Mouse (Mus musculus) myocyte (in vitro differentiated cells): ENCODE measurements at regions not wholly inside any gene's neighbourhood (a gene's known extent, or its start where the extent isn't known, plus 50 kb on each side); places are given as distances from the start of the nearest gene placed in this dataset.

Experiments
- POLR2A ChIP-seq: IDR thresholded peaks from one replicate; pipeline ENCODE4 v1.6.1; 2011; ENCODE audit warnings: low read depth, mild to moderate bottlenecking, control low read depth, moderate library complexity; ENCODE audit not compliant: insufficient read length
- USF1 ChIP-seq: IDR thresholded peaks from one replicate; pipeline ENCODE4 v1.6.1; 2011; ENCODE audit warnings: low read depth, mild to moderate bottlenecking, control low read depth, moderate library complexity

DNA sequence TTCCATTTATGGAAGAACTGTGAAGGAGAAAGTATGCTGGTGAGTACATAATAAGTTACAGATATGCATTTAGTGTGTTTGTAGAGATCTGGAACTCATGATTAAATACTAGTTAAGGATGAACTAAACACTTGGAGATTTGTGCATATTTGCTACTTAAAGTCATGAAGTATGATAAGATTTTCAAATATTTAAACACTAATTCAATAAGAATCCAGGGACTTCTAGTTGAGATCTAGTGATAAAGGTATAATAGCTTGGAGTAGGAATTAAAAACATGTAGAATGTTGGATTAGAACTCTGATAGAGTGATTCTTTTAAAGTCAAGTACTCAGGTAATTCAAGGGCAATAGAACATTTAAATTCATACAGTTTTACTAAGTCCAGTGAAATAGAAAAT is 1026.5 kb upstream of the Lcorl start:
- no peak for TF ChIP-seq USF1
- no peak for TF ChIP-seq POLR2A
